Mouse (Mus musculus) stomach, postnatal 0 days (tissue): ENCODE data around the gene Fuz.

Source experiments
- CTCF ChIP-seq: IDR thresholded peaks from 2 replicates; pipeline ENCODE4 v1.5.1; 2016; ENCODE audit warnings: antibody characterized with exemption, low read depth, mild to moderate bottlenecking, moderate library complexity
- EP300 ChIP-seq: optimal IDR thresholded peaks from 2 replicates; pipeline ENCODE3; 2016; ENCODE audit warnings: antibody characterized with exemption

- TF ChIP-seq CTCF (no peak), EP300 (no peak)
Measured at GRCm38 (mm10) chr7:44895206-44895592, 680 bp upstream of the Fuz start.
